Comparison of ENCODE assay signal across 8 mouse cellular contexts in genomic region chr10:52417998-52418860, GRCm38 (mm10). TPM values are rescaled to one million over a fixed set of nuclear protein-coding genes. Genes with fewer than 3 reads are reported as not detected.
DNase-seq lines count a peak whose midpoint lies in the region; ATAC-seq and TF ChIP-seq lines count a peak whose summit lies in the region.

No protein-coding gene starts in this region.

- H3K9me3 ChIP-seq in heart, embryonic 10.5 days = no peaks in the 10 kb centered on the region
- no peaks in the 10 kb centered on the region for H3K9me3 ChIP-seq in forebrain, embryonic 10.5 days
- H3K9me3 ChIP-seq in intestine, postnatal 0 days (ENCODE audit: control insufficient read depth) = no peaks in the 10 kb centered on the region
- H3K9me3 ChIP-seq in midbrain, embryonic 16.5 days (replicated peaks; ENCODE audit: control insufficient read depth, low read length, poor library complexity, severe bottlenecking) = no peaks in the 10 kb centered on the region

- H3K4me3 ChIP-seq in heart, embryonic 10.5 days = peak overlapping the region; percentile 94
- peak overlapping the region; percentile 92 for H3K4me3 ChIP-seq in forebrain, embryonic 10.5 days
- peak overlapping the region; percentile 100 for H3K4me3 ChIP-seq in intestine, postnatal 0 days (ENCODE audit: low read depth, low read length)
- H3K4me3 ChIP-seq in midbrain, embryonic 16.5 days (ENCODE audit: low read depth, low read length) = peak overlapping the region; percentile 69

- H3K27ac ChIP-seq in heart, embryonic 10.5 days = peak overlapping the region; percentile 93
- peak overlapping the region; percentile 96 for H3K27ac ChIP-seq in forebrain, embryonic 10.5 days
- H3K27ac ChIP-seq in intestine, postnatal 0 days (ENCODE audit: low read depth, low read length) = peak overlapping the region; percentile 96
- H3K27ac ChIP-seq in midbrain, embryonic 16.5 days (ENCODE audit: low read length) = peak overlapping the region; percentile 98

- H3K4me2 ChIP-seq in intestine, postnatal 0 days (replicated peaks; ENCODE audit: low read depth) = peak overlapping the region; percentile 73
- H3K4me2 ChIP-seq in midbrain, embryonic 16.5 days (ENCODE audit: low read length) = peak overlapping the region; percentile 88

- peak overlapping the region; percentile 94 for H3K9ac ChIP-seq in intestine, postnatal 0 days (ENCODE audit: low read depth, low read length)
- peak overlapping the region; percentile 92 for H3K9ac ChIP-seq in midbrain, embryonic 16.5 days (ENCODE audit: low read depth, low read length)

- WGBS in heart, embryonic 10.5 days = 1% methylated on average over 39 of the region's 39 CpGs
- WGBS in forebrain, embryonic 10.5 days = 3% methylated on average over 39 of the region's 39 CpGs
- WGBS in intestine, postnatal 0 days = 2% methylated on average over 39 of the region's 39 CpGs
- WGBS in midbrain, embryonic 16.5 days = 2% methylated on average over 39 of the region's 39 CpGs

- no peak for TF ChIP-seq CTCF in intestine, postnatal 0 days (IDR thresholded peaks at IDR 0.05; ENCODE audit: low read depth)

- peak; percentile 18 for ATAC-seq in intestine, postnatal 0 days
- peak; percentile 73 for ATAC-seq in midbrain, embryonic 16.5 days

- H3K27me3 ChIP-seq in heart, embryonic 10.5 days (ENCODE audit: insufficient read depth, poor library complexity, severe bottlenecking) = no peaks in the 10 kb centered on the region
- no peaks in the 10 kb centered on the region for H3K27me3 ChIP-seq in forebrain, embryonic 10.5 days (ENCODE audit: poor library complexity, severe bottlenecking)
- no peaks in the 10 kb centered on the region for H3K27me3 ChIP-seq in intestine, postnatal 0 days (replicated peaks; ENCODE audit: control insufficient read depth, insufficient read depth, low read length)
- no peaks in the 10 kb centered on the region for H3K27me3 ChIP-seq in midbrain, embryonic 16.5 days (ENCODE audit: control insufficient read depth, insufficient read depth, low read depth, low read length)

- no peak for DNase-seq in heart, embryonic 10.5 days (ENCODE audit: low spot score)
- DNase-seq in heart, postnatal 36 days = no peak
- peak; percentile 51 for DNase-seq in Muller cell, postnatal 12 days (ENCODE audit: inconsistent ontology term)
- peak; percentile 70 for DNase-seq in forebrain, embryonic 10.5 days (ENCODE audit: extremely low spot score, low spot score)
- DNase-seq in layer of hippocampus, adult 9-10 months (ENCODE audit: low spot score) = no peak
- no peak for DNase-seq in layer of hippocampus, postnatal 36 days

- no peaks in the 10 kb centered on the region for H3K36me3 ChIP-seq in heart, embryonic 10.5 days
- H3K36me3 ChIP-seq in forebrain, embryonic 10.5 days (replicated peaks) = peaks cover 18% of the 10 kb centered on the region
- no peaks in the 10 kb centered on the region for H3K36me3 ChIP-seq in intestine, postnatal 0 days (ENCODE audit: control insufficient read depth, insufficient read depth)
- no peaks in the 10 kb centered on the region for H3K36me3 ChIP-seq in midbrain, embryonic 16.5 days (ENCODE audit: control insufficient read depth, insufficient read depth, low read length)

- H3K4me1 ChIP-seq in heart, embryonic 10.5 days = peaks cover 14% of the 10 kb centered on the region
- H3K4me1 ChIP-seq in forebrain, embryonic 10.5 days = peaks cover 18% of the 10 kb centered on the region
- peaks cover 6% of the 10 kb centered on the region; the same call in 1 of the 2 replicates for H3K4me1 ChIP-seq in intestine, postnatal 0 days (replicated peaks; ENCODE audit: control insufficient read depth, insufficient read depth, low read length)
- H3K4me1 ChIP-seq in midbrain, embryonic 16.5 days (ENCODE audit: control insufficient read depth, insufficient read depth, low read length) = peaks cover 29% of the 10 kb centered on the region

- intact Hi-C loops in heart, postnatal 36 days (cut with DNase I) = loop anchor here (2.0 kb wide), 2 partner anchors 29 to 35 kb away; partner anchors contain the start of genes Gopc and Nepn

RNA-seq across cellular contexts. Expression of gene Nus1, which starts 0.9 kb away (rescaled TPM):
- polyA plus RNA-seq in heart, embryonic 10.5 days (2016; fragmentation: Nextera tagmentation; extraction: Ambion mirVana) = 9.4 and 14.1 TPM in 2 replicates
- total RNA-seq in heart, postnatal 36 days (2021) = 10 to 100 TPM; 28.9 to 33.6 TPM
- polyA plus RNA-seq in forebrain, embryonic 10.5 days (2016; fragmentation: Nextera tagmentation; extraction: Ambion mirVana) = 12.1 and 12.5 TPM in 2 replicates
- 24.7 and 26.4 TPM in 2 replicates for polyA plus RNA-seq in intestine, postnatal 0 days (2015; fragmentation: Nextera tagmentation; extraction: Ambion mirVana)
- 23.5 and 24.7 TPM in 2 replicates for polyA plus RNA-seq in midbrain, embryonic 16.5 days (2015; fragmentation: Nextera tagmentation; extraction: Ambion mirVana)
- total RNA-seq in layer of hippocampus, postnatal 36 days (2021) = 10 to 100 TPM; 66.9 to 69.7 TPM

RNA-seq across cellular contexts. Expression of gene Nepn, which starts 29.5 kb away (rescaled TPM):
- polyA plus RNA-seq in heart, embryonic 10.5 days (2016; fragmentation: Nextera tagmentation; extraction: Ambion mirVana) = 7.6 TPM in 1 of 2 replicates, not detected in the other
- total RNA-seq in heart, postnatal 36 days (2021) = under 1 TPM; 0.53 to 0.65 TPM
- polyA plus RNA-seq in forebrain, embryonic 10.5 days (2016; fragmentation: Nextera tagmentation; extraction: Ambion mirVana) = not detected in 2 replicates
- polyA plus RNA-seq in intestine, postnatal 0 days (2015; fragmentation: Nextera tagmentation; extraction: Ambion mirVana) = 0.18 and 0.80 TPM in 2 replicates
- not detected in 2 replicates for polyA plus RNA-seq in midbrain, embryonic 16.5 days (2015; fragmentation: Nextera tagmentation; extraction: Ambion mirVana)
- not detected for total RNA-seq in layer of hippocampus, postnatal 36 days (2021)

RNA-seq across cellular contexts. Expression of gene Gopc, which starts 36.3 kb away (rescaled TPM):
- polyA plus RNA-seq in heart, embryonic 10.5 days (2016; fragmentation: Nextera tagmentation; extraction: Ambion mirVana) = 17.4 and 18.4 TPM in 2 replicates
- 10 to 100 TPM; 12.1 to 13.4 TPM for total RNA-seq in heart, postnatal 36 days (2021)
- 15.8 and 16.0 TPM in 2 replicates for polyA plus RNA-seq in forebrain, embryonic 10.5 days (2016; fragmentation: Nextera tagmentation; extraction: Ambion mirVana)
- polyA plus RNA-seq in intestine, postnatal 0 days (2015; fragmentation: Nextera tagmentation; extraction: Ambion mirVana) = 10.3 and 10.4 TPM in 2 replicates
- polyA plus RNA-seq in midbrain, embryonic 16.5 days (2015; fragmentation: Nextera tagmentation; extraction: Ambion mirVana) = 24.8 and 27.4 TPM in 2 replicates
- total RNA-seq in layer of hippocampus, postnatal 36 days (2021) = 10 to 100 TPM; 41.6 to 41.8 TPM

RNA-seq across cellular contexts. Expression of gene Gm26741, which starts 59.7 kb away (rescaled TPM):
- not detected in 2 replicates for polyA plus RNA-seq in heart, embryonic 10.5 days (2016; fragmentation: Nextera tagmentation; extraction: Ambion mirVana)
- not detected for total RNA-seq in heart, postnatal 36 days (2021)
- polyA plus RNA-seq in forebrain, embryonic 10.5 days (2016; fragmentation: Nextera tagmentation; extraction: Ambion mirVana) = not detected in 2 replicates
- polyA plus RNA-seq in intestine, postnatal 0 days (2015; fragmentation: Nextera tagmentation; extraction: Ambion mirVana) = not detected in 2 replicates
- not detected in 2 replicates for polyA plus RNA-seq in midbrain, embryonic 16.5 days (2015; fragmentation: Nextera tagmentation; extraction: Ambion mirVana)
- total RNA-seq in layer of hippocampus, postnatal 36 days (2021) = not detected

Comparison
In these comparisons a context has a peak if more than half of its experiments do, and no peak if none do; other contexts are left out.
1. DNase-seq: peak in Muller cell, postnatal 12 days (single experiment) and forebrain, embryonic 10.5 days (single experiment); none in heart, embryonic 10.5 days (single experiment), heart, postnatal 36 days (0 of 2), layer of hippocampus, adult 9-10 months (single experiment) and layer of hippocampus, postnatal 36 days (0 of 2).
2. Peak in every context shown above with its lines, with median percentiles within 50 percentile points of each other: H3K27ac ChIP-seq and H3K4me3 ChIP-seq.